Mouse (Mus musculus) kidney, adult 2 months (tissue): ENCODE results near the gene Gm13276. TPM values are rescaled to one million over a fixed set of nuclear protein-coding genes. Genes with fewer than 3 reads are reported as not detected.
"Not testable (repeated sequence)": the region's sequence is repeated elsewhere in the genome, so short reads cannot be mapped to it uniquely, and the experiment has no call there.

ENCODE experiments used
- DNase-seq: peaks from one replicate; pipeline ENCODE4 v3.0.0; 2021
- H3K27ac ChIP-seq: fragments of 200-500 bp; 2 replicates; pipeline ENCODE4 v1.5.1; 2012; ENCODE audit warnings: low read depth, low read length, control low read depth, inconsistent platforms; ENCODE audit not compliant: insufficient read depth
- H3K27me3 ChIP-seq: fragments of 200-500 bp; replicated peaks from 2 replicates; pipeline ENCODE4 v1.6.1; 2012; ENCODE audit warnings: mild to moderate bottlenecking, moderate library complexity, low read length, inconsistent platforms; ENCODE audit not compliant: control insufficient read depth, insufficient read depth
- H3K36me3 ChIP-seq: fragments of 200-500 bp; 2 replicates; pipeline ENCODE4 v1.6.1; 2012; ENCODE audit warnings: mild to moderate bottlenecking, moderate library complexity, low read length, inconsistent platforms; ENCODE audit not compliant: control insufficient read depth, insufficient read depth
- H3K4me1 ChIP-seq: fragments of 200-500 bp; 2 replicates; pipeline ENCODE4 v1.6.1; 2011; ENCODE audit warnings: low read length; ENCODE audit not compliant: control insufficient read depth, insufficient read depth
- H3K4me3 ChIP-seq: fragments of 200-500 bp; 2 replicates; pipeline ENCODE4 v1.5.1; 2011; ENCODE audit warnings: mild to moderate bottlenecking, low read depth, low read length, control low read depth; ENCODE audit not compliant: insufficient read depth
- CTCF ChIP-seq: fragments of 200-500 bp; conservative IDR thresholded peaks from 2 replicates; pipeline ENCODE4 v1.5.1; 2011; ENCODE audit warnings: low read depth, mild to moderate bottlenecking, control low read depth, low read length, moderate library complexity, mixed read lengths; ENCODE audit not compliant: insufficient read depth, insufficient read length
- WGBS: fragments of 180-500 bp; shearing (Covaris S2); methylation state at CpG from one replicate; pipeline ENCODE4 v1.1.7; 2018; 5-methylcytosine and 5-hydroxymethylcytosine counted together
- polyA plus RNA-seq: library from polyadenylated mRNA; depleted of rRNA; stranded (reverse); fragments of >200 nt; gene quantifications from 2 replicates; pipeline ENCODE4 v1.2.3, GENCODE M21; 2012

Gm13276 gene
- polyA plus RNA-seq, 1 experiment: not detected

DNA sequence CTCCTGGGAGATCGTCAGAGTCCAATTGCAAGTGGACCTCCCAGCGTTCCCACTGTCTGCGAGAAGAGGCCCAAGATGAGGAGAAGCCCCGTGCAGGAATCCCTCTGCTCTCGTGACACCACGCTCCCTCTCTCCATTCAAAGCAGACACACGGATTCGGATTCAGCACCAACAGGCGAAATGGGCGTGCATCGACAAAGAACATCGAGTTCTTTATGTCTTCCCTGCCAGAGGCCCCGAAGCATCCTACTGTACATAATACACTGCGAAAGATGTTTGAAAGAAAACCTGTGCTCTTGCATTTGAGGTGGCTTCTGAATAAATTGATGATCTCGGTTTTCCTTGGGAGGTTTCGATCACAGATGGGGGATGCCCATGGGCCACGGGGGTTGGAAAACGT, 5.2 kb upstream of the Gm13276 start:
- H3K36me3 ChIP-seq, H3K4me1 ChIP-seq, H3K27ac ChIP-seq, DNase-seq, H3K27me3 ChIP-seq, H3K4me3 ChIP-seq: not testable (repeated sequence)
- 50% methylated on average over 17 of the region's 18 CpGs for WGBS

DNA sequence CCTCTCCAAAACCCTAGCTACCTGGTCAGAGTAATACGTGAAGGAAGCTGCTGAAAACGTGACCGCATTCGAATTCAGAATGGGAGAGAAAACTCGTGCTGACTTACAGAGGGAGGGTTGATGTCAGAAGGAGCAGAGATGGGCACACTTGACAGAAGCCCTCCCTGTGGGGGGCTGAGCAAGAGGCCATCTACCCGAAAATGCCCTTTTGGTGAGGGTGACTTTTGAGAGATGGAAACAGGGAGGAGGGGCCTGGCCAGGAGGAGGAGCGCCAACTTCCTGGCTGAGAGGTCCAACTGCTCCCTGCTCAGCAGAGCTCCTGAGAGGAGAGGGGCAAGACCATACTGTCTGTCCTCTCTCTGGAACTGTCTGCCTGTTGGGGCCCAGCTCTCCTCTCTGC, 3.7 kb upstream of the Gm13276 start, which contains the start of gene Ifnz:
Gene Ifnz, plus strand, starts transcription at position 301 of the 400 bp plus-strand sequence.
- 0 out of 2 replicates have a peak within 1 kb of the TSS, but pooled peaks have one; percentile 20 for H3K27ac ChIP-seq

DNA sequence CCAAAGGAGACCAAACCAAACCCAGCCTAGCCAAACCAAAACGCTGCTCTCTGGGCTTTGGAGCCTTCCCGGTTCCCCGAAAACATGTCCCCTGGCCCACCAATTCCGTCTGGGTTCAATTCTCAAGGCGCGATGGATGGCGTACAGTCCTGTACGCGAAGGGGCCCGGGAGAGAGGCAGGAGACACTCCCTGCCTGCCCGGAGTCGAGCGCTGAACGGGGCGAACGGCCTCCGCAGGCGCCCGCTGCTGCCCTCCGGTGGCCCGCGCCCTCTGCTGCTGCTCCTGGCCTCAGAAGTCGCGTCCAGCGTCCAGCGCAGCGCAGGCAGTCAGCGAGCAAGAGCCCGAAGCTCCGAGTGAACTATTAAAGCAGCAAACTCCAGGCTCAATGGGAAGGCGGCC, 3.2 kb upstream of the Gm13276 start:
- H3K27me3 ChIP-seq, H3K36me3 ChIP-seq, H3K4me1 ChIP-seq: not testable (repeated sequence)
- H3K27ac ChIP-seq: 0 out of 2 replicates have a peak overlapping the region, but pooled peaks have one; percentile 20
- 0 out of 2 replicates have a peak overlapping the region, but pooled peaks have one; percentile 15 for H3K4me3 ChIP-seq
- whole genome bisulfite sequencing: under 1% methylated on average over 15 of the region's 31 CpGs
- DNase-seq: peak; percentile 28

More for the DNA sequence above, 3.7 kb upstream of the Gm13276 start, which contains the start of gene Ifnz:
- not testable (repeated sequence) for DNase-seq, H3K4me1 ChIP-seq, H3K27me3 ChIP-seq, H3K36me3 ChIP-seq
- H3K4me3 ChIP-seq: 0 out of 2 replicates have a peak within 1 kb of the TSS, but pooled peaks have one; percentile 15
- WGBS: 16% methylated on average over 5 of the region's 7 CpGs

DNA sequence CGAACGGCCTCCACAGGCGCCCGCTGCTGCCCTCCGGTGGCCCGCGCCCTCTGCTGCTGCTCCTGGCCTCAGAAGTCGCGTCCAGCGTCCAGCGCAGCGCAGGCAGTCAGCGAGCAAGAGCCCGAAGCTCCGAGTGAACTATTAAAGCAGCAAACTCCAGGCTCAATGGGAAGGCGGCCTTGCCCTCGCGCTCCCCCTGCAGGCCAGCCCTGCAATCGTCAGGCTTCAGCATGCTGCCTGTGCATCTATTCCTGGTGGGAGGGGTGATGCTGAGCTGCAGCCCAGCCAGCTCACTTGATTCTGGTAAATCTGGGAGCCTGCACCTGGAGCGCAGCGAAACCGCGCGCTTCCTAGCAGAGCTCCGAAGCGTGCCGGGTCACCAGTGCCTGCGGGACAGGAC, 2.9 kb downstream of the Gm13276 start, which contains the start of gene Gm13277:
Gene Gm13277, plus strand, starts transcription at position 231 of the 400 bp plus-strand sequence.
- not testable (repeated sequence) for H3K4me3 ChIP-seq, H3K27ac ChIP-seq, H3K36me3 ChIP-seq, H3K4me1 ChIP-seq, H3K27me3 ChIP-seq
- 0 out of 2 replicates have a peak, but pooled peaks have one; percentile 27 for TF ChIP-seq CTCF
- WGBS: 0% methylated on average over 1 of the region's 28 CpGs
- DNase-seq: peak; percentile 88

DNA sequence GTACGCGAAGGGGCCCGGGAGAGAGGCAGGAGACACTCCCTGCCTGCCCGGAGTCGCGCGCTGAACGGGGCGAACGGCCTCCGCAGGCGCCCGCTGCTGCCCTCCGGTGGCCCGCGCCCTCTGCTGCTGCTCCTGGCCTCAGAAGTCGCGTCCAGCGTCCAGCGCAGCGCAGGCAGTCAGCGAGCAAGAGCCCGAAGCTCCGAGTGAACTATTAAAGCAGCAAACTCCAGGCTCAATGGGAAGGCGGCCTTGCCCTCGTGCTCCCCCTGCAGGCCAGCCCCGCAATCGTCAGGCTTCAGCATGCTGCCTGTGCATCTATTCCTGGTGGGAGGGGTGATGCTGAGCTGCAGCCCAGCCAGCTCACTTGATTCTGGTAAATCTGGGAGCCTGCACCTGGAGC, 5.7 kb downstream of the Gm13276 start, which contains the start of gene Gm13278:
Gene Gm13278, plus strand, starts transcription at position 301 of the 400 bp plus-strand sequence.
- H3K27ac ChIP-seq, H3K36me3 ChIP-seq, H3K4me1 ChIP-seq, H3K27me3 ChIP-seq, DNase-seq, H3K4me3 ChIP-seq: not testable (repeated sequence)
- no CpG with 5 or more reads among the region's 28 CpGs for WGBS

DNA sequence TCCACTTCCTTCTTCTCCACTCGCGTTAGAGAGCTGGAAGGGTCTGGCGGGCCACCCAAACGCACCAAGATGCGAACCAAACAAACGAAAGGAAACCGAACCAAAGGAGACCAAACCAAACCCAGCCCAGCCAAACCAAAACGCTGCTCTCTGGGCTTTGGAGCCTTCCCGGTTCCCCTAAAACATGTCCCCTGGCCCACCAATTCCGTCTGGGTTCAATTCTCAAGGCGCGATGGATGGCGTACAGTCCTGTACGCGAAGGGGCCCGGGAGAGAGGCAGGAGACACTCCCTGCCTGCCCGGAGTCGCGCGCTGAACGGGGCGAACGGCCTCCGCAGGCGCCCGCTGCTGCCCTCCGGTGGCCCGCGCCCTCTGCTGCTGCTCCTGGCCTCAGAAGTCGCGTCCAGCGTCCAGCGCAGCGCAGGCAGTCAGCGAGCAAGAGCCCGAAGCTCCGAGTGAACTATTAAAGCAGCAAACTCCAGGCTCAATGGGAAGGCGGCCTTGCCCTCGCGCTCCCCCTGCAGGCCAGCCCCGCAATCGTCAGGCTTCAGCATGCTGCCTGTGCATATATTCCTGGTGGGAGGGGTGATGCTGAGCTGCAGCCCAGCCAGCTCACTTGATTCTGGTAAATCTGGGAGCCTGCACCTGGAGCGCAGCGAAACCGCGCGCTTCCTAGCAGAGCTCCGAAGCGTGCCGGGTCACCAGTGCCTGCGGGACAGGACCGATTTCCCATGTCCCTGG, 8.6 kb downstream of the Gm13276 start, which contains the start of gene Gm13275:
Gene Gm13275, plus strand, starts transcription at position 552 of the 740 bp plus-strand sequence.
- not testable (repeated sequence) for H3K27ac ChIP-seq, H3K27me3 ChIP-seq, H3K4me1 ChIP-seq, H3K4me3 ChIP-seq, H3K36me3 ChIP-seq
- WGBS: under 1% methylated on average over 16 of the region's 52 CpGs
- DNase-seq: peak; percentile 51

DNA sequence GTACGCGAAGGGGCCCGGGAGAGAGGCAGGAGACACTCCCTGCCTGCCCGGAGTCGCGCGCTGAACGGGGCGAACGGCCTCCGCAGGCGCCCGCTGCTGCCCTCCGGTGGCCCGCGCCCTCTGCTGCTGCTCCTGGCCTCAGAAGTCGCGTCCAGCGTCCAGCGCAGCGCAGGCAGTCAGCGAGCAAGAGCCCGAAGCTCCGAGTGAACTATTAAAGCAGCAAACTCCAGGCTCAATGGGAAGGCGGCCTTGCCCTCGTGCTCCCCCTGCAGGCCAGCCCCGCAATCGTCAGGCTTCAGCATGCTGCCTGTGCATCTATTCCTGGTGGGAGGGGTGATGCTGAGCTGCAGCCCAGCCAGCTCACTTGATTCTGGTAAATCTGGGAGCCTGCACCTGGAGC, 11.6 kb downstream of the Gm13276 start, which contains the start of gene Gm13279:
Gene Gm13279, plus strand, starts transcription at position 301 of the 400 bp plus-strand sequence.
- not testable (repeated sequence) for DNase-seq, H3K36me3 ChIP-seq, H3K27ac ChIP-seq, H3K4me3 ChIP-seq, H3K27me3 ChIP-seq, H3K4me1 ChIP-seq
- no CpG with 5 or more reads among the region's 28 CpGs for WGBS

DNA sequence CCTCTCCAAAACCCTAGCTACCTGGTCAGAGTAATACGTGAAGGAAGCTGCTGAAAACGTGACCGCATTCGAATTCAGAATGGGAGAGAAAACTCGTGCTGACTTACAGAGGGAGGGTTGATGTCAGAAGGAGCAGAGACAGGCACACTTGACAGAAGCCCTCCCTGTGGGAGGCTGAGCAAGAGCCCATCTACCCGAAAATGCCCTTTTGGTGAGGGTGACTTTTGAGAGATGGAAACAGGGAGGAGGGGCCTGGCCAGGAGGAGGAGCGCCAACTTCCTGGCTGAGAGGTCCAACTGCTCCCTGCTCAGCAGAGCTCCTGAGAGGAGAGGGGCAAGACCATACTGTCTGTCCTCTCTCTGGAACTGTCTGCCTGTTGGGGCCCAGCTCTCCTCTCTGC, 13.9 kb downstream of the Gm13276 start, which contains the start of gene Gm13285:
Gene Gm13285, plus strand, starts transcription at position 301 of the 400 bp plus-strand sequence.
- DNase-seq, H3K4me3 ChIP-seq, H3K4me1 ChIP-seq, H3K27ac ChIP-seq, H3K27me3 ChIP-seq, H3K36me3 ChIP-seq: not testable (repeated sequence)
- 12% methylated on average over 6 of the region's 7 CpGs for WGBS

DNA sequence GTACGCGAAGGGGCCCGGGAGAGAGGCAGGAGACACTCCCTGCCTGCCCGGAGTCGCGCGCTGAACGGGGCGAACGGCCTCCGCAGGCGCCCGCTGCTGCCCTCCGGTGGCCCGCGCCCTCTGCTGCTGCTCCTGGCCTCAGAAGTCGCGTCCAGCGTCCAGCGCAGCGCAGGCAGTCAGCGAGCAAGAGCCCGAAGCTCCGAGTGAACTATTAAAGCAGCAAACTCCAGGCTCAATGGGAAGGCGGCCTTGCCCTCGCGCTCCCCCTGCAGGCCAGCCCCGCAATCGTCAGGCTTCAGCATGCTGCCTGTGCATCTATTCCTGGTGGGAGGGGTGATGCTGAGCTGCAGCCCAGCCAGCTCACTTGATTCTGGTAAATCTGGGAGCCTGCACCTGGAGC, 17.4 kb downstream of the Gm13276 start, which contains the start of gene Gm13287:
Gene Gm13287, plus strand, starts transcription at position 301 of the 400 bp plus-strand sequence.
- H3K27me3 ChIP-seq: not testable (repeated sequence)

DNA sequence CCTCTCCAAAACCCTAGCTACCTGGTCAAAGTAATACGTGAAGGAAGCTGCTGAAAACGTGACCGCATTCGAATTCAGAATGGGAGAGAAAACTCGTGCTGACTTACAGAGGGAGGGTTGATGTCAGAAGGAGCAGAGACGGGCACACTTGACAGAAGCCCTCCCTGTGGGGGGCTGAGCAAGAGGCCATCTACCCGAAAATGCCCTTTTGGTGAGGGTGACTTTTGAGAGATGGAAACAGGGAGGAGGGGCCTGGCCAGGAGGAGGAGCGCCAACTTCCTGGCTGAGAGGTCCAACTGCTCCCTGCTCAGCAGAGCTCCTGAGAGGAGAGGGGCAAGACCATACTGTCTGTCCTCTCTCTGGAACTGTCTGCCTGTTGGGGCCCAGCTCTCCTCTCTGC, 19.7 kb downstream of the Gm13276 start, which contains the start of gene Gm13288:
Gene Gm13288, plus strand, starts transcription at position 301 of the 400 bp plus-strand sequence.
- H3K4me1 ChIP-seq, H3K27ac ChIP-seq, H3K27me3 ChIP-seq, DNase-seq, H3K36me3 ChIP-seq, H3K4me3 ChIP-seq: not testable (repeated sequence)
- WGBS: no CpG with 5 or more reads among the region's 8 CpGs

More for the DNA sequence above, 17.4 kb downstream of the Gm13276 start, which contains the start of gene Gm13287:
- H3K36me3 ChIP-seq, DNase-seq, H3K4me3 ChIP-seq, H3K4me1 ChIP-seq, H3K27ac ChIP-seq: not testable (repeated sequence)
- no CpG with 5 or more reads among the region's 29 CpGs for WGBS

DNA sequence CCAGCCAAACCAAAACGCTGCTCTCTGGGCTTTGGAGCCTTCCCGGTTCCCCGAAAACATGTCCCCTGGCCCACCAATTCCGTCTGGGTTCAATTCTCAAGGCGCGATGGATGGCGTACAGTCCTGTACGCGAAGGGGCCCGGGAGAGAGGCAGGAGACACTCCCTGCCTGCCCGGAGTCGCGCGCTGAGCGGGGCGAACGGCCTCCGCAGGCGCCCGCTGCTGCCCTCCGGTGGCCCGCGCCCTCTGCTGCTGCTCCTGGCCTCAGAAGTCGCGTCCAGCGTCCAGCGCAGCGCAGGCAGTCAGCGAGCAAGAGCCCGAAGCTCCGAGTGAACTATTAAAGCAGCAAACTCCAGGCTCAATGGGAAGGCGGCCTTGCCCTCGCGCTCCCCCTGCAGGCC, 20.3 kb downstream of the Gm13276 start:
- DNase-seq: peak; percentile 51
- not testable (repeated sequence) for H3K4me3 ChIP-seq, H3K4me1 ChIP-seq, H3K27me3 ChIP-seq, H3K27ac ChIP-seq, H3K36me3 ChIP-seq
- WGBS: under 1% methylated on average over 15 of the region's 34 CpGs
